Mouse (Mus musculus) G1E-ER4 (cell line): ENCODE results near the gene Slc22a14. TPM values are rescaled to one million over a fixed set of nuclear protein-coding genes. Genes with fewer than 3 reads are reported as not detected.

Experiments used
- GATA1 ChIP-seq: IDR thresholded peaks from one replicate; pipeline ENCODE4 v1.8.0; 2012; ENCODE audit warnings: low read length, inconsistent platforms
- polyA plus RNA-seq: library from polyadenylated mRNA; stranded (reverse); fragments of >175 nt; gene quantifications from 2 replicates; pipeline ENCODE4 v1.2.3, GENCODE M21; 2012

The Slc22a14 gene
- polyA plus RNA-seq, 1 experiment = not detected

GRCm38 (mm10) chr9:119256161-119256560, 109.2 kb downstream of the Slc22a14 start:
- TF ChIP-seq GATA1 = no peak

- TF ChIP-seq GATA1 = no peak
Observed at GRCm38 (mm10) chr9:119255096-119255495, 110.3 kb downstream of the Slc22a14 start.

GRCm38 (mm10) chr9:119254187-119254586, 111.2 kb downstream of the Slc22a14 start:
- no peak for TF ChIP-seq GATA1

- no peak for TF ChIP-seq GATA1
Observed at GRCm38 (mm10) chr9:119247996-119248395, 117.4 kb downstream of the Slc22a14 start.

GRCm38 (mm10) chr9:119246826-119247225, 118.5 kb downstream of the Slc22a14 start:
- no peak for TF ChIP-seq GATA1

GRCm38 (mm10) chr9:119243981-119244380, 121.4 kb downstream of the Slc22a14 start:
- no peak for TF ChIP-seq GATA1

- TF ChIP-seq GATA1 = no peak
Observed at GRCm38 (mm10) chr9:119241169-119241865, 124.0 kb downstream of the Slc22a14 start.

- no peak for TF ChIP-seq GATA1
Observed at GRCm38 (mm10) chr9:119240286-119240997, 124.9 kb downstream of the Slc22a14 start.

GRCm38 (mm10) chr9:119239274-119239673, 126.1 kb downstream of the Slc22a14 start:
- no peak for TF ChIP-seq GATA1

- TF ChIP-seq GATA1 = no peak
Observed at GRCm38 (mm10) chr9:119238796-119239195, 126.6 kb downstream of the Slc22a14 start.

- TF ChIP-seq GATA1 = no peak
Observed at GRCm38 (mm10) chr9:119231552-119231951, 133.8 kb downstream of the Slc22a14 start.

- no peak for TF ChIP-seq GATA1
Observed at GRCm38 (mm10) chr9:119230829-119231228, 134.5 kb downstream of the Slc22a14 start.

- no peak for TF ChIP-seq GATA1
Observed at GRCm38 (mm10) chr9:119220249-119220648, 145.1 kb downstream of the Slc22a14 start.

GRCm38 (mm10) chr9:119219667-119220066, 145.7 kb downstream of the Slc22a14 start:
- no peak for TF ChIP-seq GATA1

GRCm38 (mm10) chr9:119214601-119215000, 150.8 kb downstream of the Slc22a14 start:
- no peak for TF ChIP-seq GATA1

- TF ChIP-seq GATA1 = no peak
Observed at GRCm38 (mm10) chr9:119212996-119213395, 152.4 kb downstream of the Slc22a14 start.

- no peak for TF ChIP-seq GATA1
Observed at GRCm38 (mm10) chr9:119208998-119209397, 156.4 kb downstream of the Slc22a14 start, which contains the start of gene Slc22a13. Gene Slc22a13 (minus strand): TSS chr9:119209098.

- TF ChIP-seq GATA1 = no peak
Observed at GRCm38 (mm10) chr9:119207113-119207512, 158.2 kb downstream of the Slc22a14 start.
